Mouse (Mus musculus) MN1 (cell line): ENCODE measurements around the gene Hoxa10.

Experiments
- DNase-seq: peaks from one replicate; pipeline ENCODE4 v3.0.0-alpha.2; 2016; ENCODE audit warnings: low spot score

Gene Hoxa10

GRCm38 (mm10) chr6:52262463-52263320 is 22.0 kb upstream of the Hoxa10 start:
- no peak for DNase-seq

GRCm38 (mm10) chr6:52261751-52262462 is 21.3 kb upstream of the Hoxa10 start:
- no peak for DNase-seq

GRCm38 (mm10) chr6:52260654-52261575 is 20.3 kb upstream of the Hoxa10 start, which contains the start of gene Hoxa13:
TSS of gene Hoxa13 (minus strand) at chr6:52260880.
- DNase-seq, result no peak

- DNase-seq, result no peak
Observed at GRCm38 (mm10) chr6:52259811-52260261, 19.2 kb upstream of the Hoxa10 start.

- no peak for DNase-seq
Observed at GRCm38 (mm10) chr6:52259081-52259790, 18.6 kb upstream of the Hoxa10 start.

GRCm38 (mm10) chr6:52256956-52257355 is 16.3 kb upstream of the Hoxa10 start:
- DNase-seq, result peak; percentile 56

- DNase-seq, result no peak
Observed at GRCm38 (mm10) chr6:52253511-52254500, 13.2 kb upstream of the Hoxa10 start.

- DNase-seq, result no peak
Observed at GRCm38 (mm10) chr6:52252775-52253376, 12.2 kb upstream of the Hoxa10 start.

GRCm38 (mm10) chr6:52252016-52252774 is 11.5 kb upstream of the Hoxa10 start:
- DNase-seq, result no peak

- DNase-seq, result no peak
Observed at GRCm38 (mm10) chr6:52251177-52251879, 10.7 kb upstream of the Hoxa10 start.

GRCm38 (mm10) chr6:52249826-52250225 is 9.2 kb upstream of the Hoxa10 start:
- DNase-seq, result no peak

- no peak for DNase-seq
Observed at GRCm38 (mm10) chr6:52249415-52249738, 8.7 kb upstream of the Hoxa10 start.

GRCm38 (mm10) chr6:52248638-52249414 is 8.2 kb upstream of the Hoxa10 start:
- DNase-seq, result no peak

GRCm38 (mm10) chr6:52247766-52248637 is 7.3 kb upstream of the Hoxa10 start:
- DNase-seq, result no peak

GRCm38 (mm10) chr6:52246916-52247315 is 6.3 kb upstream of the Hoxa10 start:
- DNase-seq, result no peak

GRCm38 (mm10) chr6:52246403-52246803 is 5.7 kb upstream of the Hoxa10 start:
- no peak for DNase-seq

GRCm38 (mm10) chr6:52245757-52246142 is 5.1 kb upstream of the Hoxa10 start, which contains the start of gene Hoxa11:
TSS of gene Hoxa11 (minus strand) at chr6:52245810.
- no peak for DNase-seq
